Mouse (Mus musculus) thymus, postnatal 0 days (tissue): ENCODE results near the gene Gse1. TPM values are rescaled to one million over a fixed set of nuclear protein-coding genes. Genes with fewer than 3 reads are reported as not detected.
"Not testable (repeated sequence)": the region's sequence is repeated elsewhere in the genome, so short reads cannot be mapped to it uniquely, and the experiment has no call there.

Experiments
- DNase-seq: peaks from one replicate; pipeline ENCODE4 v3.0.0-alpha.2; 2015; ENCODE audit warnings: low spot score
- polyA plus RNA-seq: library from polyadenylated mRNA; unstranded; fragments of >200 nt; fragmentation: Nextera tagmentation; extraction: Ambion mirVana; gene quantifications from 2 replicates; pipeline ENCODE4 v1.2.1, GENCODE M21; 2015

Gse1 gene
- polyA plus RNA-seq, 1 experiment from 2014 or later = 35.9 TPM

GRCm38 (mm10) chr8:120341124-120341523 lies 112.9 kb downstream of the Gse1 start:
- no peak for DNase-seq

GRCm38 (mm10) chr8:120342847-120343548 lies 114.7 kb downstream of the Gse1 start:
- no peak for DNase-seq

- no peak for DNase-seq
Observed at GRCm38 (mm10) chr8:120343582-120343981, 115.3 kb downstream of the Gse1 start.

- peak; percentile 48 for DNase-seq
Observed at GRCm38 (mm10) chr8:120344166-120344565, 115.9 kb downstream of the Gse1 start.

GRCm38 (mm10) chr8:120344583-120344982 lies 116.3 kb downstream of the Gse1 start:
- DNase-seq = no peak

- no peak for DNase-seq
Observed at GRCm38 (mm10) chr8:120347734-120348341, 119.6 kb downstream of the Gse1 start.

- DNase-seq = no peak
Observed at GRCm38 (mm10) chr8:120348922-120349321, 120.7 kb downstream of the Gse1 start.

- DNase-seq = no peak
Observed at GRCm38 (mm10) chr8:120351332-120352071, 123.2 kb downstream of the Gse1 start.

- no peak for DNase-seq
Observed at GRCm38 (mm10) chr8:120352096-120352495, 123.8 kb downstream of the Gse1 start.

- DNase-seq = no peak
Observed at GRCm38 (mm10) chr8:120356067-120356466, 127.8 kb downstream of the Gse1 start.

GRCm38 (mm10) chr8:120357504-120357903 lies 129.2 kb downstream of the Gse1 start:
- DNase-seq = no peak

GRCm38 (mm10) chr8:120361301-120361700 lies 133.0 kb downstream of the Gse1 start:
- DNase-seq = no peak

- DNase-seq = peak; percentile 59
Observed at GRCm38 (mm10) chr8:120363552-120364071, 135.4 kb downstream of the Gse1 start.

GRCm38 (mm10) chr8:120364093-120364725 lies 136.0 kb downstream of the Gse1 start:
- peak; percentile 61 for DNase-seq

- DNase-seq = no peak
Observed at GRCm38 (mm10) chr8:120366840-120367239, 138.6 kb downstream of the Gse1 start.

GRCm38 (mm10) chr8:120368191-120368590 lies 139.9 kb downstream of the Gse1 start:
- not testable (repeated sequence) for DNase-seq

- peak; percentile 90 for DNase-seq
Observed at GRCm38 (mm10) chr8:120368814-120369649, 140.8 kb downstream of the Gse1 start.

GRCm38 (mm10) chr8:120369956-120370355 lies 141.7 kb downstream of the Gse1 start:
- no peak for DNase-seq

GRCm38 (mm10) chr8:120370461-120370860 lies 142.2 kb downstream of the Gse1 start:
- no peak for DNase-seq

- DNase-seq = no peak
Observed at GRCm38 (mm10) chr8:120371146-120371545, 142.9 kb downstream of the Gse1 start.
